Mouse (Mus musculus) thymus, adult 2 months (tissue): ENCODE measurements at regions not wholly inside any gene's neighbourhood (a gene's known extent, or its start where the extent isn't known, plus 50 kb on each side); places are given as distances from the start of the nearest gene placed in this dataset.

Experiments
- CTCF ChIP-seq: fragments of 200-500 bp; IDR thresholded peaks from 2 replicates; pipeline ENCODE4 v1.5.1; 2012; ENCODE audit warnings: mild to moderate bottlenecking, control low read depth, low read length, moderate library complexity, borderline replicate concordance; ENCODE audit not compliant: control insufficient read depth, poor library complexity, insufficient read depth; ENCODE audit errors: extremely low read depth
- POLR2A ChIP-seq: fragments of 200-500 bp; IDR thresholded peaks from 2 replicates; pipeline ENCODE4 v1.6.1; 2012; ENCODE audit warnings: mild to moderate bottlenecking, low read length, control low read depth, moderate library complexity; ENCODE audit not compliant: control insufficient read depth, poor library complexity, insufficient read depth; ENCODE audit errors: extremely low read depth

- no peak for TF ChIP-seq CTCF
- no peak for TF ChIP-seq POLR2A
Measured at GRCm38 (mm10) chr4:33736061-33736701, 188.2 kb upstream of the Cnr1 start.
